Mouse (Mus musculus) kidney, embryonic 15.5 days (tissue): Measurements from ENCODE around the gene Tjp2. TPM values are rescaled to one million over a fixed set of nuclear protein-coding genes. Genes with fewer than 3 reads are reported as not detected.

Experiments used
- ATAC-seq: fragments of 200-750 bp; cut with Nextera tagmentation; replicated peaks from 2 replicates; pipeline ENCODE4 v1.8.0; 2017; ENCODE audit warnings: moderate TSS enrichment; ENCODE audit not compliant: low FRiP score
- H3K27ac ChIP-seq: fragments of 300-500 bp; sonication (generic); 2 replicates; pipeline ENCODE4 v1.5.1; 2015; ENCODE audit warnings: mild to moderate bottlenecking, inconsistent platforms
- H3K27me3 ChIP-seq: fragments of 300-500 bp; sonication (generic); 2 replicates; pipeline ENCODE4 v1.6.1; 2015; ENCODE audit warnings: inconsistent platforms
- H3K36me3 ChIP-seq: fragments of 300-500 bp; sonication (generic); 2 replicates; pipeline ENCODE4 v1.6.1; 2015; ENCODE audit warnings: inconsistent platforms
- H3K4me1 ChIP-seq: fragments of 300-500 bp; sonication (generic); 2 replicates; pipeline ENCODE4 v1.6.1; 2015; ENCODE audit warnings: inconsistent platforms
- H3K4me2 ChIP-seq: fragments of 300-500 bp; sonication (generic); 2 replicates; pipeline ENCODE4 v1.6.1; 2015; ENCODE audit warnings: moderate library complexity, mild to moderate bottlenecking, inconsistent platforms
- H3K4me3 ChIP-seq: fragments of 300-500 bp; sonication (generic); replicated peaks from 2 replicates; pipeline ENCODE4 v1.5.1; 2015; ENCODE audit warnings: mild to moderate bottlenecking, inconsistent platforms
- H3K9ac ChIP-seq: fragments of 300-500 bp; sonication (generic); 2 replicates; pipeline ENCODE4 v1.6.1; 2015; ENCODE audit warnings: mild to moderate bottlenecking, inconsistent platforms
- H3K9me3 ChIP-seq: fragments of 300-500 bp; sonication (generic); replicated peaks from 2 replicates; pipeline ENCODE4 v1.6.1; 2016; ENCODE audit warnings: inconsistent platforms
- WGBS: fragments of 180-500 bp; shearing (Covaris S2); methylation state at CpG from one replicate; pipeline ENCODE4 v1.1.7; 2015; ENCODE audit warnings: mixed read lengths; 5-methylcytosine and 5-hydroxymethylcytosine counted together
- polyA plus RNA-seq: library from polyadenylated mRNA; unstranded; fragments of >200 nt; fragmentation: Nextera tagmentation; extraction: Ambion mirVana; gene quantifications from 2 replicates; pipeline ENCODE4 v1.2.1, GENCODE M21; 2015

The Tjp2 gene
- polyA plus RNA-seq, 1 experiment from 2014 or later = 31.3 TPM

- Histone ChIP-seq H3K4me3 (no peak overlapping the region), H3K36me3 (no peaks in the 10 kb centered on the region), H3K4me2 (no peak overlapping the region), H3K9ac (no peak overlapping the region), H3K27ac (peak overlapping the region; percentile 72), H3K9me3 (no peaks in the 10 kb centered on the region), H3K27me3 (no peaks in the 10 kb centered on the region), H3K4me1 (peaks cover 42% of the 10 kb centered on the region)
- no peak for ATAC-seq
- 46% methylated on average over 2 of the region's 2 CpGs for WGBS
Observed at GRCm38 (mm10) chr19:24218291-24218690, 6.5 kb downstream of the Tjp2 start.

- Histone ChIP-seq H3K4me1 (peaks cover 44% of the 10 kb centered on the region), H3K36me3 (no peaks in the 10 kb centered on the region), H3K4me2 (no peak overlapping the region), H3K9me3 (no peaks in the 10 kb centered on the region), H3K27me3 (no peaks in the 10 kb centered on the region), H3K4me3 (no peak overlapping the region), H3K9ac (no peak overlapping the region), H3K27ac (no peak overlapping the region)
- ATAC-seq = no peak
Observed at GRCm38 (mm10) chr19:24217851-24218250, 7.0 kb downstream of the Tjp2 start.

- Histone ChIP-seq H3K36me3 (no peaks in the 10 kb centered on the region), H3K4me1 (peaks cover 49% of the 10 kb centered on the region), H3K27ac (no peak overlapping the region), H3K4me2 (no peak overlapping the region), H3K27me3 (no peaks in the 10 kb centered on the region), H3K9ac (no peak overlapping the region), H3K9me3 (no peaks in the 10 kb centered on the region), H3K4me3 (no peak overlapping the region)
- 90% methylated on average over 9 of the region's 9 CpGs for WGBS
- no peak for ATAC-seq
Observed at GRCm38 (mm10) chr19:24216771-24217170, 8.1 kb downstream of the Tjp2 start.

DNA sequence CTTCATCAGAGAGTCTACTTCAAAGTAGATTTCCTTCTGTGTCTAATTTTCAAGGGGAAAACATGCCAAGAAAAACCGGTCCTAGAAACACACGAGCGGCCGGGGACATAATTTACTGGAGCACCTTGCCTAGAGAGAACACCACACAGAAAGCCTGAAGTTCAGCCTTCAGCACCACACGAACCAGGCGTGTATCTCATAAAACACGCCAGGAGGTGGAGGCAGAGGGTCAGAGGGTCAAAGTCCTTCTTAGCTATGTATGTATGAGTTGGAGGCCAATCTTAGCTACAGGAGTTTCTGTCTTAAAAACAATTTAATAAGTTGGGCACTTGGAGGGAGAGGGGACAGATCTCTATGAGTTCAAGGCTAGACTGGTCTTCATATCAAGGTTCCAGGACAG lies 9.9 kb downstream of the Tjp2 start:
- H3K4me2 ChIP-seq = no peak overlapping the region
- WGBS = 70% methylated on average over 7 of the region's 7 CpGs
- no peak for ATAC-seq

DNA sequence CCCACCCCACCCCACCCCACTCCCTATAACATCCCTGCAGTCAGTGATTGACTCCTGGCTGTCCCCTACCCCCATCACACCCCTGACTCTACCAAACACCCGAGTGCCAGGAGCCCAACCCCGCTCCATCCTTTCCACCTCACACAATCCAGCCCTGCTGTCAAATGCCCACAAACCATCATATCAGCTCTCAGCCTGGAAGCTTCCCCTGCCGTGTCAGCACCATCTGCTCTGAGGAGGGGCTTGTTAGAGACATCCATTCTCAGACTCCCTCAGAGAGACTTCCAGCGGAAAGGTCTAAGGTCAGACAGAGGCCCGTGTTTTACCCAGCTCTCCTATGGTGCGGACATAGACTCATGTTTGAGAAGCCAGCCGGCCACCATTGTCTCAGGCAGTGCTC lies 11.5 kb downstream of the Tjp2 start:
- Histone ChIP-seq H3K9ac (no peak overlapping the region), H3K4me3 (no peak overlapping the region), H3K27ac (0 out of 2 replicates have a peak overlapping the region, but pooled peaks have one; percentile 41), H3K9me3 (no peaks in the 10 kb centered on the region), H3K4me1 (peaks cover 25% of the 10 kb centered on the region), H3K4me2 (no peak overlapping the region), H3K36me3 (no peaks in the 10 kb centered on the region), H3K27me3 (no peaks in the 10 kb centered on the region)
- 29% methylated on average over 7 of the region's 7 CpGs for WGBS
- no peak; the same call in 1 of the 2 replicates for ATAC-seq

More for the DNA sequence above, 9.9 kb downstream of the Tjp2 start:
- H3K9ac ChIP-seq = no peak overlapping the region
- H3K27ac ChIP-seq = 0 out of 2 replicates have a peak overlapping the region, but pooled peaks have one; percentile 14
- no peaks in the 10 kb centered on the region for H3K27me3 ChIP-seq
- peaks cover 39% of the 10 kb centered on the region for H3K4me1 ChIP-seq
- H3K9me3 ChIP-seq = no peaks in the 10 kb centered on the region
- H3K36me3 ChIP-seq = no peaks in the 10 kb centered on the region
- no peak overlapping the region for H3K4me3 ChIP-seq

DNA sequence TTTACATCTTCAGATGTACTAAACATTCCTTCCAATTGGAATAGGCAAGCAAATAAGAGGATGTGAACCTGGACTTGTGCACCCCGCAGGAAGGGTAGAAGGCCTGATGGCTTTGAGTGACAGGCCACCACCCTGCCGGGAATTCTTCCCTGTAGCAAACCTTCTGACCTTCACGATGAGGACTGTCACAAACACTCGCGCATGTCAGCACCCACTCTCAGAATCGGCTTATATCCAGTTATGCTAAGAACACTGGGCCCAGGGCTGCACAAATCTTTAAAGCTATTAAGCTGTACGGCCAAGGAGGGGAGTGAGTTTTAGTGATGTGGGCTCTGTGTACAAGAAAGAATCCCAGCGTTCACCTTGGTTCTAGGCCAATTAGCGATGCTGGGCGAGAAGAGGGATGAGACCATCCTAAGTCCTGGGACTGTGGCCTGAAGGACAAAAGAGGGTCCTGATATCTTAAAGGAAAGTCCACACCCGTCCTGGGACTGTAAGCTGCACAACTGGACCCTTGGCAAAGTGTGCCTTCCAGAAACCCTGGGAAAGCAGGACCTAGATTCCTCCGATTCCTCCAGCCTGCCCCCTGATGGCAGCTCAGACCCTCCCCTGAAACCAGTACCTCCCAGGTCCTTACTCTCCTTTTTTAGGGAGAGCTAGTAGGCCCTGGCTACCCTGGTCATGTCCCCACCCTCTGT lies 12.1 kb downstream of the Tjp2 start:
- Histone ChIP-seq H3K36me3 (no peaks in the 10 kb centered on the region), H3K27ac (no peak overlapping the region), H3K4me3 (no peak overlapping the region), H3K4me1 (peaks cover 25% of the 10 kb centered on the region), H3K4me2 (no peak overlapping the region), H3K27me3 (no peaks in the 10 kb centered on the region), H3K9ac (no peak overlapping the region), H3K9me3 (0 out of 2 replicates have a peak, but pooled peaks cover 3% of the 10 kb centered on the region)
- ATAC-seq = no peak; the same call in 1 of the 2 replicates
- WGBS = 80% methylated on average over 12 of the region's 12 CpGs

DNA sequence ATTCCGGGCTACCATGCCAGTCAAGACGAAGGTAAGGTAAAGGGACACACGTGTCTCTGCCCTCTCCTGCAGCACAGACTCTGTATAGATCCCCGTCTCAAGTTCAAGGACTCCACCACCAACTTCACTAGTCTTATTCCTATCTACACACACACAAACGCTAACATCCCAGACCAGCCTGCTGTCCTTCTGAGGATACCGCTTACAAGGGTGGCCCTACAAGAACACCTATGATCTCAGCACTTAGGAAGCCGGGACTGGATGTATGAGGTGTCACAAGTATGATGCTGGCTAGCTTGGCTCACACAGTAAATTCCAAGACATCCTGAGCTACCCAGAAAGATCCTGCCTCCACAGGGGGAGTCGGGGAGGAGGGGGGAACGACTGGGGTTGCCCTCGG lies 13.7 kb downstream of the Tjp2 start:
- Histone ChIP-seq H3K27me3 (no peaks in the 10 kb centered on the region), H3K4me3 (no peak overlapping the region), H3K27ac (no peak overlapping the region), H3K36me3 (no peaks in the 10 kb centered on the region), H3K9me3 (0 out of 2 replicates have a peak, but pooled peaks cover 3% of the 10 kb centered on the region), H3K4me1 (peaks cover 25% of the 10 kb centered on the region), H3K9ac (no peak overlapping the region), H3K4me2 (no peak overlapping the region)
- ATAC-seq = no peak
- WGBS = 69% methylated on average over 10 of the region's 10 CpGs

- 94% methylated on average over 15 of the region's 15 CpGs for WGBS
Observed at GRCm38 (mm10) chr19:24209516-24209915, 15.3 kb downstream of the Tjp2 start.

GRCm38 (mm10) chr19:24207967-24208366 lies 16.9 kb downstream of the Tjp2 start:
- ATAC-seq = no peak
- Histone ChIP-seq H3K4me1 (peaks cover 16% of the 10 kb centered on the region; the same call in 1 of the 2 replicates), H3K4me2 (no peak overlapping the region), H3K4me3 (no peak overlapping the region), H3K27me3 (no peaks in the 10 kb centered on the region), H3K36me3 (no peaks in the 10 kb centered on the region), H3K27ac (no peak overlapping the region), H3K9ac (no peak overlapping the region), H3K9me3 (0 out of 2 replicates have a peak, but pooled peaks cover 3% of the 10 kb centered on the region)
- 82% methylated on average over 1 of the region's 1 CpGs for whole genome bisulfite sequencing

More at GRCm38 (mm10) chr19:24209516-24209915, 15.3 kb downstream of the Tjp2 start:
- Histone ChIP-seq H3K36me3 (no peaks in the 10 kb centered on the region), H3K4me1 (peaks cover 25% of the 10 kb centered on the region), H3K27me3 (no peaks in the 10 kb centered on the region), H3K9ac (no peak overlapping the region), H3K27ac (no peak overlapping the region), H3K4me2 (no peak overlapping the region), H3K4me3 (no peak overlapping the region), H3K9me3 (0 out of 2 replicates have a peak, but pooled peaks cover 3% of the 10 kb centered on the region)
- no peak for ATAC-seq

DNA sequence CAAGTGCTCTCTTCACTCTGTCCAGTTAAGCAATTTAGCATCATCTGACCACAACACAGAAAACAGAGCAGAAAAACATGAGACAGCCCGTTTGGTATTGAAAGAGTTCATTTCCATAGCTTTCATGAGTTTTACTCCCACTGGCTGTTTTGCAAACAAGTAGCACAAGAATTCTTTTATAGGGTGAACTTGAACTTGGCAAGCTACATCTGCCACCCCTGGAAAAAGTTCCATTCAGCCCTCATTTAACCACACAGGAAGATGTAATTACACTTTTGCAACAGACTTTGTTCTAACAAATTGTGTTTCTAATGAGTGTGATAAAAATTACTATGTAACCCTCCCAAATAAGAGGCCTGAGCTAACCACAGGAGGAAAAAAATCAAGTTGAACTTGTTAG lies 19.8 kb downstream of the Tjp2 start:
- no peak for ATAC-seq
- H3K9me3 ChIP-seq = 0 out of 2 replicates have a peak, but pooled peaks cover 3% of the 10 kb centered on the region
- H3K27me3 ChIP-seq = no peaks in the 10 kb centered on the region
- no peaks in the 10 kb centered on the region for H3K4me1 ChIP-seq
- WGBS = 32% methylated on average over 1 of the region's 1 CpGs
- no peak overlapping the region for H3K27ac ChIP-seq
- H3K9ac ChIP-seq = no peak overlapping the region
- no peak overlapping the region for H3K4me2 ChIP-seq
- H3K36me3 ChIP-seq = no peaks in the 10 kb centered on the region
- H3K4me3 ChIP-seq = no peak overlapping the region

DNA sequence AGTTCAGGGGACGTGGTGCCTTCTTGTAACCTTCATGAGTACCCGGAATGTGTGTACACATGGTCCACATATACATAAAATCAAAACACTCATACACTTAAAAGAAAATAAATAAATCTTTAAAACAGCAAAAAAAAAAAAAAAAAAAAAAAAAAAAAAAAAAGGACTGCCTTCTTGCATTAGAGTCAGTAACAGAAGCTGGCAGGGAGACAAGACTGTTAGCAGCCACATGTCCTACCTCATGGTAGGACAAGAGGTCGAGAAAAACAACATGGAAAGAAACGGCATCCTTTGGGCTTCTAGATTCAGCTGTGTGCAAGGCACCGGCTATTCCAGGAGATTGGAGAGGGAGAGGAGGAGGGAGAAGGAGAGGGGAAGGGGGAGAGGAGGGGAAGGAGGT lies 23.0 kb downstream of the Tjp2 start:
- H3K9ac ChIP-seq = no peak overlapping the region
- no peak for ATAC-seq
- H3K4me1 ChIP-seq = no peaks in the 10 kb centered on the region
- no peak overlapping the region for H3K27ac ChIP-seq
- H3K9me3 ChIP-seq = no peaks in the 10 kb centered on the region
- no peaks in the 10 kb centered on the region for H3K27me3 ChIP-seq
- H3K36me3 ChIP-seq = no peaks in the 10 kb centered on the region
- H3K4me2 ChIP-seq = no peak overlapping the region
- no peak overlapping the region for H3K4me3 ChIP-seq
- 81% methylated on average over 5 of the region's 5 CpGs for WGBS

DNA sequence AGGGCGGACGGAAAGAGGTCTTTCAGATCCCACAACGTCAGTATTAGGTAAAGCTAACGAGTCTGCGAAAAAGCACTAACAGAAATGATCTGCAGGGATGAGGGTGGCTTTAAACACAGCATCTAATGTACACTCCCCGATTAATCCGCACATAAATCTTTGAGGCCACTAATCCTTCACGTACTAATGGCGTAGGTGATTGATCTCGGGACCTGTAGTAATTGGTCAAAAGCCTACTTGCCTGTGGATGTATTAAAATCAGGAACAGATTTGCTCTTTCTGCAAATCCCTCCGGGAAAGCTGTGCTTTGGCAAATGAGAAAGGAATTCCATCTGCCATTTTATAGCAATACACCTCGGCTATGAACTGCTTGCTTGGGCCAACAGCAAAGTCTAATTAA lies 24.3 kb downstream of the Tjp2 start:
- ATAC-seq = no peak
- WGBS = 55% methylated on average over 12 of the region's 12 CpGs
- H3K36me3 ChIP-seq = no peaks in the 10 kb centered on the region

More for the DNA sequence above, 24.3 kb downstream of the Tjp2 start:
- no peak overlapping the region for H3K4me3 ChIP-seq
- no peaks in the 10 kb centered on the region for H3K27me3 ChIP-seq
- no peaks in the 10 kb centered on the region for H3K4me1 ChIP-seq
- H3K4me2 ChIP-seq = no peak overlapping the region
- no peak overlapping the region for H3K27ac ChIP-seq
- H3K9me3 ChIP-seq = no peaks in the 10 kb centered on the region
- H3K9ac ChIP-seq = no peak overlapping the region
